Mouse (Mus musculus) kidney, postnatal 14 days (tissue): ENCODE data around the gene Ciao2a.

Experiments
- DNase-seq: peaks from one replicate; pipeline ENCODE4 v3.0.0; 2022; ENCODE audit warnings: mixed read lengths

The Ciao2a gene

GRCm38 (mm10) chr9:66167222-66167621 is 40.8 kb downstream of the Ciao2a start:
- DNase-seq, result no peak

- DNase-seq, result no peak
Measured at GRCm38 (mm10) chr9:66168233-66168632, 41.8 kb downstream of the Ciao2a start.

GRCm38 (mm10) chr9:66170506-66170905 is 44.1 kb downstream of the Ciao2a start:
- no peak for DNase-seq

- DNase-seq, result no peak
Measured at GRCm38 (mm10) chr9:66171275-66171921, 45.0 kb downstream of the Ciao2a start.

GRCm38 (mm10) chr9:66173316-66173855 is 47.0 kb downstream of the Ciao2a start:
- no peak for DNase-seq

- DNase-seq, result no peak
Measured at GRCm38 (mm10) chr9:66174985-66175384, 48.6 kb downstream of the Ciao2a start.

- DNase-seq, result peak; percentile 23
Measured at GRCm38 (mm10) chr9:66177975-66178374, 51.6 kb downstream of the Ciao2a start.

GRCm38 (mm10) chr9:66179795-66180194 is 53.4 kb downstream of the Ciao2a start:
- no peak for DNase-seq

- no peak for DNase-seq
Measured at GRCm38 (mm10) chr9:66181126-66181825, 54.9 kb downstream of the Ciao2a start.

- no peak for DNase-seq
Measured at GRCm38 (mm10) chr9:66181826-66182678, 55.6 kb downstream of the Ciao2a start.

- DNase-seq, result no peak
Measured at GRCm38 (mm10) chr9:66182679-66182993, 56.2 kb downstream of the Ciao2a start.

- DNase-seq, result no peak
Measured at GRCm38 (mm10) chr9:66183023-66183422, 56.6 kb downstream of the Ciao2a start.

GRCm38 (mm10) chr9:66184572-66184971 is 58.2 kb downstream of the Ciao2a start:
- no peak for DNase-seq

GRCm38 (mm10) chr9:66186426-66186825 is 60.0 kb downstream of the Ciao2a start:
- no peak for DNase-seq
